Mouse (Mus musculus): Measurements from ENCODE around the gene Polr1a. TPM values are rescaled to one million over a fixed set of nuclear protein-coding genes. Genes with fewer than 3 reads are reported as not detected.

Gene Polr1a
- polyA plus RNA-seq, 1 experiment from 2014 or later: 37.0 TPM

DNA sequence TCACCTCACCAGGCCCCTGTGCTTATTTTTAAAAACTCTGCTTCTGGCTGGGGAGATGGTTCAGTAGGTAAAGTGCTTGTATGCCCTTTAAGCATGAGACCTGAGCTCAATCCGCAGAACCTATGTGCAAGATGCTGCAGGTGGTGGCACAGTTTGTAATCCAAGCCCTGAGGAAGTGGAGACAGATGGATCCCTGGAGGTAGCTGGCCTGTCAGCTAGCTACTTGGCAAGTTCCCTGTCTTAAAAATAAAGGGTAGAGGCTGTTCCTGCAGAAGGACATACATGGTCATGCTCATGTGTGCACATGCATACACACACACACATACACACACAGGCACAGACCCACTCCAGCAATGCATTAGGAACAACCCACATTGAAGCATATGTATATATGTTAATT lies 88.4 kb downstream of the Polr1a start:
- Histone ChIP-seq H3K9me3 (ENCODE audit: control insufficient read depth, low read length) (peaks cover 4% of the 10 kb centered on the region; the same call in 1 of the 2 replicates), H3K4me3 (ENCODE audit: low read length) (no peak overlapping the region), H3K27ac (ENCODE audit: low read depth, low read length) (no peak overlapping the region), H3K4me2 (replicated peaks; ENCODE audit: low read depth, low read length) (no peak overlapping the region), H3K9ac (ENCODE audit: low read depth, low read length) (no peak overlapping the region), H3K4me1 (ENCODE audit: control insufficient read depth, insufficient read depth, low read length) (no peaks in the 10 kb centered on the region), H3K27me3 (ENCODE audit: control insufficient read depth, insufficient read depth, low read length) (no peaks in the 10 kb centered on the region), H3K36me3 (ENCODE audit: control insufficient read depth, insufficient read depth, low read length) (no peaks in the 10 kb centered on the region)
- 83% methylated on average over 1 of the region's 1 CpGs for WGBS
- ATAC-seq (ENCODE audit: low FRiP score, low TSS enrichment): no peak

DNA sequence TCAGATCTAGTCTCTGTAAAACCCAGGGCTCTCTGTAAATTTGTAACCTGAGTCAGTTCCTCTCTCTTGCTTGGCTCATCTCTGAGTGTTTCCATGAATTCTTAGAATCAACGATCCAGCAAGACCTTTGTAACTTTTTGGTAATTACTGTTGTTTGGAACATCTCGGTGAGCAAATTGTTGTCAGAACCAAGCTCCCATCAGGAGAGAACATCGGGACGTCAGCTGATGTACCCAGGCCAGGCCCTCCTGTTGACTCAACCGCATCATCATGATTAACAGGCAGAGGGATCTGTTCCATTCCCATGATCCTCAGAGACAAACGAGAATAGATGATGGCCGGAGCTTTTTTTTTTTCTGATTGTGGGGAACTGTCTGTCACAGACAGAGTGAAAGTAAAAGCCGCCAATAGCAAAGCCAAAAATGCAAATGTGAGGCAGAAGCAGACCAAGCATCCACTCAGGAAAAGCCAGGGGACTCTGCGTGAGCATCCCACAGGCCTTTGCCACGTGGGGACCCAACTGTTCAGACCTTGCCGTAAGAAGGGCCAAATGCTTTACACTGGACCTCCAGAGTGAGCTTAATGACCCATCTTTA lies 91.2 kb downstream of the Polr1a start:
- no peak overlapping the region for H3K27ac ChIP-seq (ENCODE audit: low read depth, low read length)
- no peaks in the 10 kb centered on the region for H3K27me3 ChIP-seq (ENCODE audit: control insufficient read depth, insufficient read depth, low read length)
- H3K4me2 ChIP-seq (replicated peaks; ENCODE audit: low read depth, low read length): no peak overlapping the region
- H3K4me3 ChIP-seq (ENCODE audit: low read length): no peak overlapping the region
- no peak overlapping the region for H3K9ac ChIP-seq (ENCODE audit: low read depth, low read length)
- ATAC-seq (ENCODE audit: low FRiP score, low TSS enrichment): no peak
- H3K36me3 ChIP-seq (ENCODE audit: control insufficient read depth, insufficient read depth, low read length): no peaks in the 10 kb centered on the region
- WGBS: 60% methylated on average over 11 of the region's 11 CpGs
- no peaks in the 10 kb centered on the region for H3K4me1 ChIP-seq (ENCODE audit: control insufficient read depth, insufficient read depth, low read length)
- peaks cover 4% of the 10 kb centered on the region; the same call in 1 of the 2 replicates for H3K9me3 ChIP-seq (ENCODE audit: control insufficient read depth, low read length)

GRCm38 (mm10) chr6:72001220-72001777 lies 92.4 kb downstream of the Polr1a start:
- H3K9me3 ChIP-seq (ENCODE audit: control insufficient read depth, low read length): peaks cover 4% of the 10 kb centered on the region; the same call in 1 of the 2 replicates
- H3K4me3 ChIP-seq (ENCODE audit: low read length): no peak overlapping the region
- H3K36me3 ChIP-seq (ENCODE audit: control insufficient read depth, insufficient read depth, low read length): no peaks in the 10 kb centered on the region
- no peaks in the 10 kb centered on the region for H3K27me3 ChIP-seq (ENCODE audit: control insufficient read depth, insufficient read depth, low read length)
- ATAC-seq (ENCODE audit: low FRiP score, low TSS enrichment): no peak
- no peak overlapping the region for H3K9ac ChIP-seq (ENCODE audit: low read depth, low read length)
- WGBS: 88% methylated on average over 5 of the region's 5 CpGs
- no peaks in the 10 kb centered on the region for H3K4me1 ChIP-seq (ENCODE audit: control insufficient read depth, insufficient read depth, low read length)
- no peak overlapping the region for H3K4me2 ChIP-seq (replicated peaks; ENCODE audit: low read depth, low read length)
- no peak overlapping the region for H3K27ac ChIP-seq (ENCODE audit: low read depth, low read length)

- no peak overlapping the region for H3K4me2 ChIP-seq (replicated peaks; ENCODE audit: low read depth, low read length)
- H3K4me1 ChIP-seq (ENCODE audit: control insufficient read depth, insufficient read depth, low read length): no peaks in the 10 kb centered on the region
- no peaks in the 10 kb centered on the region for H3K36me3 ChIP-seq (ENCODE audit: control insufficient read depth, insufficient read depth, low read length)
- H3K9ac ChIP-seq (ENCODE audit: low read depth, low read length): no peak overlapping the region
- no peak for ATAC-seq (ENCODE audit: low FRiP score, low TSS enrichment)
- H3K27ac ChIP-seq (ENCODE audit: low read depth, low read length): no peak overlapping the region
- 81% methylated on average over 3 of the region's 3 CpGs for WGBS
- no peak overlapping the region for H3K4me3 ChIP-seq (ENCODE audit: low read length)
- H3K9me3 ChIP-seq (ENCODE audit: control insufficient read depth, low read length): no peaks in the 10 kb centered on the region
- H3K27me3 ChIP-seq (ENCODE audit: control insufficient read depth, insufficient read depth, low read length): no peaks in the 10 kb centered on the region
Observed at GRCm38 (mm10) chr6:72007411-72008212, 98.8 kb downstream of the Polr1a start.

- ATAC-seq (ENCODE audit: low FRiP score, low TSS enrichment): no peak
- Histone ChIP-seq H3K4me2 (replicated peaks; ENCODE audit: low read depth, low read length) (no peak overlapping the region), H3K27ac (ENCODE audit: low read depth, low read length) (no peak overlapping the region), H3K9ac (ENCODE audit: low read depth, low read length) (no peak overlapping the region), H3K36me3 (ENCODE audit: control insufficient read depth, insufficient read depth, low read length) (no peaks in the 10 kb centered on the region), H3K4me3 (ENCODE audit: low read length) (no peak overlapping the region), H3K9me3 (ENCODE audit: control insufficient read depth, low read length) (no peaks in the 10 kb centered on the region), H3K27me3 (ENCODE audit: control insufficient read depth, insufficient read depth, low read length) (no peaks in the 10 kb centered on the region), H3K4me1 (ENCODE audit: control insufficient read depth, insufficient read depth, low read length) (no peaks in the 10 kb centered on the region)
- WGBS: 79% methylated on average over 4 of the region's 4 CpGs
Observed at GRCm38 (mm10) chr6:72008213-72008655, 99.4 kb downstream of the Polr1a start.

- no peaks in the 10 kb centered on the region for H3K27me3 ChIP-seq (ENCODE audit: control insufficient read depth, insufficient read depth, low read length)
- no peak overlapping the region for H3K9ac ChIP-seq (ENCODE audit: low read depth, low read length)
- H3K27ac ChIP-seq (ENCODE audit: low read depth, low read length): no peak overlapping the region
- no peak for ATAC-seq (ENCODE audit: low FRiP score, low TSS enrichment)
- H3K4me1 ChIP-seq (ENCODE audit: control insufficient read depth, insufficient read depth, low read length): no peaks in the 10 kb centered on the region
- no peaks in the 10 kb centered on the region for H3K9me3 ChIP-seq (ENCODE audit: control insufficient read depth, low read length)
- H3K36me3 ChIP-seq (ENCODE audit: control insufficient read depth, insufficient read depth, low read length): no peaks in the 10 kb centered on the region
- H3K4me2 ChIP-seq (replicated peaks; ENCODE audit: low read depth, low read length): no peak overlapping the region
- H3K4me3 ChIP-seq (ENCODE audit: low read length): no peak overlapping the region
- WGBS: 100% methylated on average over 1 of the region's 1 CpGs
Observed at GRCm38 (mm10) chr6:72009454-72009853, 100.6 kb downstream of the Polr1a start.

DNA sequence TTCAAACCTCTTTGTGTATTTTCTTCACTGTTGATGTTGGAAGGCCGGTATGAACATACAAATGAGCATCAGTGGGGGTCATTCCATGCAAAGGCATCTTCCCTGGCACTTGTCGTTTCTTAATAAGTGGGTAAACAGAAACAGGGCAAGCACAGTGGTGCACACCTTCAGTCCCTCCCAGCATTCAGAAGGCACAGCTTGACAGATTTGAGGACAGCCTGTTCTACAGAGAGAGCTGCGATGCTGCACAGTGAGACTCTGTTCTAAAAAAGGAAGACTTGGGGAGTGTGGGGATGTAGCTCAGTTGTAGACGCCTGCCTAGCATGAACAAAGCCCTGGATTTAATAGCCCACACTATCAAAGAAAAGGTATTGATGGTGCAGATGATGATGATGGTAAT lies 105.2 kb downstream of the Polr1a start:
- no peak for ATAC-seq (ENCODE audit: low FRiP score, low TSS enrichment)
- no peaks in the 10 kb centered on the region for H3K9me3 ChIP-seq (ENCODE audit: control insufficient read depth, low read length)
- WGBS: 70% methylated on average over 4 of the region's 4 CpGs
- H3K27ac ChIP-seq (ENCODE audit: low read depth, low read length): no peak overlapping the region
- H3K9ac ChIP-seq (ENCODE audit: low read depth, low read length): no peak overlapping the region
- H3K36me3 ChIP-seq (ENCODE audit: control insufficient read depth, insufficient read depth, low read length): no peaks in the 10 kb centered on the region
- no peaks in the 10 kb centered on the region for H3K4me1 ChIP-seq (ENCODE audit: control insufficient read depth, insufficient read depth, low read length)
- H3K4me3 ChIP-seq (ENCODE audit: low read length): no peak overlapping the region
- no peaks in the 10 kb centered on the region for H3K27me3 ChIP-seq (ENCODE audit: control insufficient read depth, insufficient read depth, low read length)
- no peak overlapping the region for H3K4me2 ChIP-seq (replicated peaks; ENCODE audit: low read depth, low read length)

- no peaks in the 10 kb centered on the region for H3K27me3 ChIP-seq (ENCODE audit: control insufficient read depth, insufficient read depth, low read length)
- no peak overlapping the region for H3K4me3 ChIP-seq (ENCODE audit: low read length)
- no peak overlapping the region for H3K4me2 ChIP-seq (replicated peaks; ENCODE audit: low read depth, low read length)
- no peaks in the 10 kb centered on the region for H3K36me3 ChIP-seq (ENCODE audit: control insufficient read depth, insufficient read depth, low read length)
- no peak overlapping the region for H3K27ac ChIP-seq (ENCODE audit: low read depth, low read length)
- no peak overlapping the region for H3K9ac ChIP-seq (ENCODE audit: low read depth, low read length)
- 81% methylated on average over 6 of the region's 6 CpGs for WGBS
- H3K9me3 ChIP-seq (ENCODE audit: control insufficient read depth, low read length): no peaks in the 10 kb centered on the region
- ATAC-seq (ENCODE audit: low FRiP score, low TSS enrichment): no peak
- H3K4me1 ChIP-seq (ENCODE audit: control insufficient read depth, insufficient read depth, low read length): no peaks in the 10 kb centered on the region
Observed at GRCm38 (mm10) chr6:72018052-72018451, 109.2 kb downstream of the Polr1a start.

- H3K27me3 ChIP-seq (ENCODE audit: control insufficient read depth, insufficient read depth, low read length): no peaks in the 10 kb centered on the region
- H3K4me2 ChIP-seq (replicated peaks; ENCODE audit: low read depth, low read length): no peak overlapping the region
- no peak for ATAC-seq (ENCODE audit: low FRiP score, low TSS enrichment)
- no peak overlapping the region for H3K4me3 ChIP-seq (ENCODE audit: low read length)
- H3K4me1 ChIP-seq (ENCODE audit: control insufficient read depth, insufficient read depth, low read length): no peaks in the 10 kb centered on the region
- no peaks in the 10 kb centered on the region for H3K9me3 ChIP-seq (ENCODE audit: control insufficient read depth, low read length)
- H3K36me3 ChIP-seq (ENCODE audit: control insufficient read depth, insufficient read depth, low read length): no peaks in the 10 kb centered on the region
- H3K9ac ChIP-seq (ENCODE audit: low read depth, low read length): no peak overlapping the region
- no peak overlapping the region for H3K27ac ChIP-seq (ENCODE audit: low read depth, low read length)
Observed at GRCm38 (mm10) chr6:72025497-72025896, 116.6 kb downstream of the Polr1a start.

Data from kidney, embryonic 14.5 days (tissue).